Mouse (Mus musculus) testis, postnatal 14 days (tissue): Measurements from ENCODE around the gene Rragc.
A peak's percentile ranks its signal among the peaks of the same experiment; 100 is the strongest.

Source experiments
- DNase-seq: peaks from one replicate; pipeline ENCODE4 v3.0.0; 2021; ENCODE audit warnings: low spot score

The Rragc gene

GRCm38 (mm10) chr4:123952059-123952458, 34.8 kb downstream of the Rragc start:
- no peak for DNase-seq

- peak; percentile 63 for DNase-seq
Measured at GRCm38 (mm10) chr4:123956703-123957491, 39.7 kb downstream of the Rragc start.

GRCm38 (mm10) chr4:123957492-123957808, 40.2 kb downstream of the Rragc start:
- no peak for DNase-seq

GRCm38 (mm10) chr4:123957891-123958290, 40.6 kb downstream of the Rragc start:
- no peak for DNase-seq

GRCm38 (mm10) chr4:123960955-123961354, 43.7 kb downstream of the Rragc start:
- DNase-seq = no peak

- DNase-seq = no peak
Measured at GRCm38 (mm10) chr4:123962721-123963120, 45.5 kb downstream of the Rragc start.

GRCm38 (mm10) chr4:123968663-123969321, 51.5 kb downstream of the Rragc start:
- no peak for DNase-seq

GRCm38 (mm10) chr4:123969458-123969857, 52.2 kb downstream of the Rragc start:
- DNase-seq = no peak

- no peak for DNase-seq
Measured at GRCm38 (mm10) chr4:123971059-123971458, 53.8 kb downstream of the Rragc start.

GRCm38 (mm10) chr4:123972423-123973049, 55.3 kb downstream of the Rragc start:
- DNase-seq = no peak

- DNase-seq = no peak
Measured at GRCm38 (mm10) chr4:123982105-123982504, 64.9 kb downstream of the Rragc start.
